Mouse (Mus musculus): Measurements from ENCODE around the gene Tmem233.

GRCm38 (mm10) chr5:116003154-116003553 lies 79.9 kb downstream of the Tmem233 start:
- TF ChIP-seq POLR2A (IDR thresholded peaks at IDR 0.05; ENCODE audit: borderline replicate concordance, control insufficient read depth, low read depth, low read length) = no peak
- no peak for TF ChIP-seq CTCF (IDR thresholded peaks at IDR 0.05; ENCODE audit: control insufficient read depth, insufficient read depth, low read length)
